Mouse (Mus musculus): ENCODE measurements around the gene Csf2rb2.
A peak's percentile ranks its signal among the peaks of the same experiment; 100 is the strongest.
"Not testable (repeated sequence)": the region's sequence is repeated elsewhere in the genome, so short reads cannot be mapped to it uniquely, and the experiment has no call there.

Gene Csf2rb2

DNA sequence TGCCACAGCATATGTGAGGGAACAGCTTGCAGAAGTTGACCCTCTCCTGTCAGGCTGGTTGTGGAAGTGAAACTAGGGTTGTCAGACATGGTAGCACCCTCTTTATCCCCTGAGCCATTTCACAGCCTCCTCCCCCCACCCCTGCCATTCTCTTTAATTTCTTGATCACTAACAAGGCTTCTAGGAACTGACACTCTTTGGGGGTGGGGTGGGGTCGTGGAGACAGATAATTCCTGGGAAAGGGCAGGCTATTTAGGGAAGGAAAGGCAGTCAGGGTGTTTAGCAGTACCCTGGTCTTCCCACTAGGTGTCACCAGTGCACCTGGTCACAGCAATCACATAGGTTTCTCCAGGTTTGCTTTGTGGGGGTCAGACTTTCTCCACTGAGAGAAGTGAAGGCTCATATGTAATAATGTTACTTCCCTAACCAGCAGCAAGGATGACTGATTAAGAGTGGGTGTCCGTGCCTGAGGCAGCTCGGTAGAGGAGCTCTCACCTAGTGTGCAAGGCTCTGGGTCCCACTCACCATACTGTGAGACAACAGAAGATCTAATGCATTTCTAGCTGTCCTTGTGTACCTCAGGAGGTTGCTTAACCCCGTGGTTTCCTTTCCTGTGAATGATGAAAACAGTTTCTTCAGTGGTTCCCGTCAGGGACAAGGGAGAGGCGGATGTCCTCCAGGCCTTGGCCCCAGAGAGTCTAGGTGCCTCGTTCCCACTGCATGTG is 48.0 kb downstream of the Csf2rb2 start:
- DNase-seq (ENCODE audit: low read depth, low spot score): peak; percentile 51

DNA sequence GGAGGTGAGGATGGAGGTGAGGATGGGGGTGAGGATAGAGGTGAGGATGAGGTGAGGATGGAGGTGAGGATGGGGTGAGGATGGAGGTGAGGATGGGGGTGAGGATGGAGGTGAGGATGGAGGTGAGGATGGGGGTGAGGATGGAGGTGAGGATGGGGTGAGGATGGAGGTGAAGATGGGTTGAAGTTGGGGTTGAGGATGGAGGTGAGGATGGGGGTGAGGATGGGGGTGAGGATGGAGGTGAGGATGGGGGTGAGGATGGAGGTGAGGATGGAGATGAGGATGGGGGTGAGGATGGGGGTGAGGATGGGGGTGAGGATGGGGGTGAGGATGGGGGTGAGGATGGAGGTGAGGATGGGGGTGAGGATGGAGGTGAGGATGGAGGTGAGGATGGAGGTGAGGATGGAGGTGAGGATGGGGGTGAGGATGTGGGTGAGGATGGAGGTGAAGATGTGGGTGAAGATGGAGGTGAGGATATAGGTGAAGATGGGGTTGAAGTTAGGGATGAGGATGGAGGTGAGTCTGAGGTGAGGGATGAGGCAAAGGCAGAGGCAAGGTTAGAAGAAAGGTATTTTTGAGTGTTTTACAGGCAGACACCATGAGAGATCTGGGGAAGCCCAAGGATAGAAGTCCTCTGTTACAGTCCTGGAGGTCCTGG is 48.8 kb downstream of the Csf2rb2 start:
- not testable (repeated sequence) for DNase-seq (ENCODE audit: low read depth, low spot score)

DNA sequence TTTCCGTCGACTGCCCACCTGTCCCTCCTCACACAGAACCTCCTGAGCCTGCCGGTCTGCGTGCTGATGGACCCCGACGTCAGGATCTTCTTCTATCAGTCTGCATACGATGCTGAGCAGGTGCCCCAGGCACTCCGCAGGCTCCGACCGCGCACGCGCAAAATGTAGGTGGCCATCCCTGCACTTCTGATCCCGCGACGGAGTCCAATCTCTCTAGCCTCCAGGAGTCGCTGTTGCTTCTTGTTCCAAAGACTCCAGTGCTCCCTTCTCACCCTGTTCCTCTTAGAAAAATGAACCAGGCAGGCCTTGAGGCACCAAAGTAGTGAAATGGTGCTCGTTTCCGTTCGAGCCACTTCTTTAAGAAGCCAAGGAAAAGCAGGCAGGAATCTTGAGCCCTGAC is 50.8 kb downstream of the Csf2rb2 start:
- peak; percentile 54 for DNase-seq (ENCODE audit: low read depth, low spot score)

GRCm38 (mm10) chr15:78248410-78248809 is 57.1 kb downstream of the Csf2rb2 start:
- DNase-seq (ENCODE audit: low read depth, low spot score): no peak

GRCm38 (mm10) chr15:78247659-78248058 is 57.9 kb downstream of the Csf2rb2 start:
- DNase-seq (ENCODE audit: low read depth, low spot score): no peak

GRCm38 (mm10) chr15:78246143-78247116 is 59.1 kb downstream of the Csf2rb2 start:
- no peak for DNase-seq (ENCODE audit: low read depth, low spot score)

DNA sequence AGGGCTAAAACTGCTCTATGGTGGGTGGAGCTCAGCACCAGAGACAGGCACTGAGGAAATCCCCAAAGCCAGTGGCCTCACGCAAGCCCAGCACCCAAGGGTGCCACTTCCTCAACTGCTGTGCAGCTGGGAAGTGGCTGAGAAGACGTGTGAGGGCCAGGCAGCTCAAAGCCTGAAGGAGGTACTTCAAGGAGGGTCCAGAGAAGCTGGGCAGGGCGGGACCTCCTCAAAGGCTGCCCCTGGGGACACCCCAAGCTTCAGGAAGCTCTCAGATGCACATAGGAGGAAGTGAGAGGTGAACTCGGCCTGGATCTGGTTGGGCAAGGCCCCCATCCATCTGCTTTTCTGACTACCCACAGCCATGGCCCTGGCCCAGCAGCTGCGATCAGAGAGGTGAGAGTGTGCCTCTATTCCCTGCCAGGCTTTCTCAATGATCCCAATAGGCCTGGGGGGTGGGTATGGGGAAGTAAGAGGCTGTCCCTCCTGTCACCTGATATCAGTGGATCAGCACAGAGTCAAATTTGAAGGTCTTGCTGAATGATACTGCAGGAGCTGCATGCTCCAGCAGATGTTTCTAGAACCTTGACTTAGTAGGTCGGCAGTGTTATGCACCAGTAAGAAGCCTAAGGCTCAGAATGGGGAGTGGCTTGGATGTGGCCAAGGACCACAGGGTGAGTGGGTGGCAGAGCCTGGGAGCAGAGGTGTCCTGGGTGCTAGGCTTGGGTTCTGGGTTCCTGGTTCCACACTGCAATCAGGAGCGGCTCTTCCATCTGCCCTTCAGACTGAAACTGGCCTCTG is 60.6 kb downstream of the Csf2rb2 start, which contains the start of gene Ncf4:
TSS of gene Ncf4 (plus strand) at position 107 of the 798 bp plus-strand sequence.
- DNase-seq (ENCODE audit: low read depth, low spot score): no peak

- DNase-seq (ENCODE audit: low read depth, low spot score): no peak
Measured at GRCm38 (mm10) chr15:78243774-78244173, 61.7 kb downstream of the Csf2rb2 start.

DNA sequence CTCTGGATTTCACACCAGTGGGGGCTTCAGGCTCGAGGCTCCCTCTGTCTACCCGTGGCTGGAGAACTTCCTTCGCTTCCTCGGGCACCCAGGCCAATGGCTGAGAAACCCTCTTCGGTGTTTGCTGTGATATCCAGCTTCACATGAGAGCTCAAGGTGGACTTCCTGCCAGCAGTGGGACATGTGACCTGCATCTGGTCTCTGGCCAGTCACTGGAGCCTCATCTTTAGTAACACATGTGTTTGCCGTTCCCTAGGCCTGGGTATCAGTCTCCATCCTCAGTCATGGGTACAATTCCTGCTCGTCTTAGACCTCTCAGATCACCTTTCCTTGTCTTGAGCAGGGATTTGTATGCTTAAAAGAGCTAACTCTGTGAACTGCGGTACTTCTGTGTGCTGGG is 62.5 kb downstream of the Csf2rb2 start:
- DNase-seq (ENCODE audit: low read depth, low spot score): no peak

DNA sequence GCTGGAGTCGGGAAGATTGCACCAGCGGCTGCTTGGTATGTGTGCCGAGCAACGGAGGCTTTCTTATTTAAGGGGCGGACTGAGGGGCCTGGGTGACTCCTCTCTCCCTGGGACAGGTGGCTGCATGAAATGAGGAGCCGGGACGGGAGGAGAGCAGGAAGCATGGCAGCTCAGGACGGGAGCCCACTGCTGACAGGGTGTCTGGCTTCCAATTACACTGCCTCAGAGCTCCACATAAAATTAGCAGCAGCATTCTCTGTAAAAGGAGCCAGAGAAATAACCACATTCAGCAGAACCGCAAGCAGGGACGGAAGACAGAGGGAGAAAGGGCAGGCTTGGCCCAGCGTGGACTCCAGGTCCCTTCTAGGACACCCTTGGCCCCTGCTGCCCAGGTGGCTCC is 64.2 kb downstream of the Csf2rb2 start:
- DNase-seq (ENCODE audit: low read depth, low spot score): no peak

DNA sequence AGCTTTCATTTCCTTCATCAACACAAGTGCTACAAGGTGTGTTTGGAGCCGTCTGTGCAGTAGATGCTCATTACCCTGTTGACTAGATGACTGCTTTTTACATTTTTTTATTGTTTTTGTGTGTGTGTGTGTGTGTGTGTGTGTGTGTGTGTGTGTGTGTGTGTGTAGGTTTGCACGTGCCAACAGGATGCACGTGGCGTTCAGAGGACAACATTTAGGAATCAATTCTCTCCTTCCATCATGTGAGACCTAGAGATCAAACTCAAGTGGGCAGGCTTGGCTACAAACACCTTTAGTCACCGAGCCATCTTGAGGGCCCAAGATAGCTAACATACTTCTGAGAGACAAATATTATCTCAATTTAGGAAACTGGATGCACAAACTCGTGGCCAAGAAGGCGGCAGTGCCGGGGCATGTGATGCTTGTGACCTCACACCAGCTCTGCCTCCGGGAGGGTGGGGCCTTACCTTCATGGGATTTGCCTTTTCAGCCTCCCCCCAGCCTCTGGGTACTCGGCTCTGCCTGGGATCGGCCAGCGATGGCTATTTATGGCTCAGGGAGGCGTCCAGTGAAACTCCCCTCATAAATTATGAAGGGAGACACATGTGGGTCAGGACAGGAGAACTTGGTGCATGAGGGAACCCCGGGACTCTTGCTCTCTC is 65.4 kb downstream of the Csf2rb2 start:
- DNase-seq (ENCODE audit: low read depth, low spot score): no peak

- DNase-seq (ENCODE audit: low read depth, low spot score): peak; percentile 63
Measured at GRCm38 (mm10) chr15:78239453-78239852, 66.1 kb downstream of the Csf2rb2 start.

DNA sequence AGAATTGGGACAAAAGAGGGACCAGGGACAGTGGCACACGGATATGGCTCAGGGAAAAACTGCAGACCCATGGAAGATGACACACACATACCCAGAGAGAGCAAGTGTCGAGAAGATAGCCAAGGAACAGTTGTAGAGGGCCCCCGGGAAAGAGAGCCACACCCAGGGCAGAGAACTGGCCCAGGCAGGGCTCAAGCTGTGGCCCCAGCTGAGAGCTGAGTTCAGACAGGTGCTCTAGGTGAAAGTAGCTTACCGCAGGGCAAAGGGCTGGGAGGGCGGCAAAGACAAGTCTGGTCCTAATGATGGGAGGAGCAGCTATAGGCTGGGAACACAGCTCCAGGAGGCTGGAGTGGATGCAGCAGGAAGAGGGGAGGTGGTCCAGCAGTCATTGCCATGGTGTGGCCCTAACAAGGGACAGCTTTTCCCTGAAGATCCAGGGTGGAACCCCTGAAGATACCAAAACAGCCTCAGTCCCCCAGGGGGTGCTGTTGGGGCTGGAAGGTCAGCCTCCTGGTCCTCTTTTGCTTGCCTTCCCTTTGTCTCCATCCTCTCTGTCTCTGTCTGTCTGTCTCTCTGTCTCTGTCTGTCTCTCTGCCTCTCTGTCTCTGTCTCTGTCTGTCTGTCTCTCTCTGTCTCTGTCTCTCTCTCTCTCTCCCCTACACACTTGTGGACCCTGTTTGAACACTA is 70.6 kb downstream of the Csf2rb2 start:
- no peak for DNase-seq (ENCODE audit: low read depth, low spot score)

All from embryo, embryonic 11.5 days (tissue).